Mouse (Mus musculus): ENCODE results near the gene Elavl3.

DNA sequence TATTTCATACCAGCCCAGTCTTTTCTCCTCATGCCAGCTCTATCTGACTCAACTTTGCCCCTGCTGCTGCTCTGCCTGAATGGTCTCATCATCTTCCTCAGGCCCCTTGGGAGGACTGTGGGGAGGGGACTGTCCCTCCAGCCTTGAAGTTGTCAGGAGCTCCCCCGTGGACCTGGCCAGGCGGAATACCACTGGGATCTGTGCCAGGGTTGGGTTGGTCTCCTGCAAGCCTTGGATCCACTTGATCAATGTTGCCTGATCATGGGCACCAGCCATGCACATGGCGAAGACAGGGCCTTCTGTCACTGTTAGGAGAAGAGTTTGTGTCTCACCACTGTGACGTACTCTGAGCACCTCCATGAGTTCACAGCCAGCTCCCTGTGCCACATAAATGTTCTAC is 20.5 kb upstream of the Elavl3 start:
- TF ChIP-seq POLR2A (IDR thresholded peaks at IDR 0.05; ENCODE audit: extremely low read depth, insufficient read depth, low read length): no peak
- TF ChIP-seq CTCF (IDR thresholded peaks at IDR 0.05; ENCODE audit: low read depth, low read length): no peak

Data from liver, adult 2 months (tissue).